Mouse (Mus musculus) neutrophil, adult 5-6 weeks (primary cell): ENCODE measurements at regions not wholly inside any gene's neighbourhood (a gene's known extent, or its start where the extent isn't known, plus 50 kb on each side); places are given as distances from the start of the nearest gene placed in this dataset.

ENCODE experiments used
- ATAC-seq: fragments of 151-379, 151-347 bp; 2 replicates; pipeline ENCODE4 v1.8.0; 2017; ENCODE audit warnings: mild to moderate bottlenecking, moderate TSS enrichment; ENCODE audit not compliant: insufficient number of reproducible peaks, poor library complexity, low FRiP score, severe bottlenecking; ENCODE audit errors: extremely low read depth

DNA sequence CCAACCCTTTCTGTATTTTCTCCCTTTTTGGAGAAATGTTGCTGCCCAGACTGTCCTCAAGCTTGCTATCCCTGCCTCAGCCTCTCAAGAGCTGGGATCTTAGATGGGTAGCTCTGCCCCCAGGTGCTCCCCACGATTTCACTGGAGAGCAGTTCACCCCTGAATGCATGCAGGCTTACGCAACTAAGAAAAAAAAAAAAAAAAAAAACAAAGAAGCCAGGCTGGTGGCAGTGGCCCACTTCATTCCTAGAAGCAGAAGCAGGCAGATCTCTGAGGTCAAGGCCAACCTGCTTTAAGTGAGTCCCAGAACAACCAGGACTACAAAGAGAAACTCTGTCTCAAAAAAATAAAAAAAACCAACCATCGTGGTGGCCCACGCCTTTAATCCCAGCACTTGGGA, 51.2 kb upstream of the Fbxo11 start:
- ATAC-seq: no peak

DNA sequence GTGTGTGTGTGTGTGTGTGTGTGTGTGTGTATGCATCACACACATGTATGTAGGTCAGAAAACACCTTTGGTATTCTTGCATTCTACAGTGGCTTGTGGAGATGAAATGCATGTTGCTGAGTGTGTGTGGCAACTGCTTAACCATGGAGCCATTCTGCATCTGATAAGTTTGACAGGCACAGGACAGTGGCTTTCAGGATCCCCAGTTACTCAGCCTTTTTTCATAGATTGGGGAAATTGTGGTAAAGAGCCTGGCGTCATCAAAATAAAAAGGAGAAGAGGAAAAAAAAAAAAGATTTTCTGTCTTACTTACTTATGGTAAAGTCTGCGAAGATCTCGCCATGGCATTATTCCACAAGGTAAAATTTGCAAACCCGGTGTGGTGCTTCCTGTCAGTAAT, 53.6 kb upstream of the Fbxo11 start:
- peak; percentile 67 for ATAC-seq

DNA sequence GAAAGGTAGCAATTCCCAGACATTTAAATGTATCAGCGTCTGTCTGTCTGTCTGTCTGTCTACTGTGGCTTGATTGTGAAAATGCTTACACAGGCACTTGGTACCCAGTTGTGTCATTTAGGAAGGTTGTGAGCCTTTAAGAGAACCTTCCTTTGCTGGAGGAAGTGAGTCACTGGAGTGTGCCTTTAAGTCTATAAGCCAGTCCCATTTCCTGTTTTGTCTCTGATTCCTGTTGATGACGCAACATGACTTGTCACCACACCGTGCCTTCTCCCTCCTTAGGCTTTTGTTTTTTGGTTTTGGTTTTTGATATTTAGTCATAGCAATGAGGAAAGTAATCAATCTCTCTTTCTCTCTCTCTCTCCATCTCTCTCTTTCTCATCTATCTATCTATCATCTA, 58.6 kb upstream of the Fbxo11 start:
- ATAC-seq: peak; percentile 97

DNA sequence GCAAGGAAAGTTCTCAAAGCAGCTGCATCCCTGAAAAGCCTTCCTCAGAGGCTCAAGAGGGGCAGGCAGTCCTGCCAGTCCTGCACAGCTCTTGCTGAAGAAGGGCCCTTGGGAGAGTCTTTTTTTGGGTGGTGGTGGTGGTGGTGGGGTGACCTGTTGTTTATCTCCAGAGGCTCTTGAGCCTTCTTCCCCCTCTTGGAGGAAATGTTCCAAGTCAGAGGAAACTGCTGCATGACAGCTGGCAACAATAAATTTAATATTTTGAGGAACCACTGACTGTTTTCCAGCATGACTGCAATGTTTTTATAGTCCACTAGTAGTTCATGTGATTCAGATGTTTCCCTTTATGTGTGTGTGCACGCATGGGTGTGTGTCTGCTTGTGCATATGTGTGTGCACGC, 62.0 kb upstream of the Fbxo11 start:
- no peak for ATAC-seq

DNA sequence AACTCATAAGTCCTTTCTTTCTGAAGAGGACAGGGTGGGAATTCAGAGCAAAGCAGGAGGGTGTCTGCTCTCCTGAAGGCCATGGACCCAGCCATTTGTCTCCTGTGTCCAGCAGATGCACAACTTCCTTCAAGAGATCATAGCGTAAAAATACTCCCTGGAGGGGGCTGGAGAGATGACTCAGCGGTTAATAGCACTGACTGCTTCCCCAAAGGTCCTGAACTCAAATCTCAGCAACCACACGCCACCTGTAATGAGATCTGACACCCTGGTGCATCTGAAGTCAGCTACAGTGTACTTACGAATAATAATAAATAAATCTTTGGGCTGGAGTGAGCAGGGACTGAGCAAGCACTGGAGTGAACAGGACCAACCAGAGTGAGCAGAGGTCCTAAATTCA, 66.2 kb upstream of the Fbxo11 start:
- no peak for ATAC-seq

DNA sequence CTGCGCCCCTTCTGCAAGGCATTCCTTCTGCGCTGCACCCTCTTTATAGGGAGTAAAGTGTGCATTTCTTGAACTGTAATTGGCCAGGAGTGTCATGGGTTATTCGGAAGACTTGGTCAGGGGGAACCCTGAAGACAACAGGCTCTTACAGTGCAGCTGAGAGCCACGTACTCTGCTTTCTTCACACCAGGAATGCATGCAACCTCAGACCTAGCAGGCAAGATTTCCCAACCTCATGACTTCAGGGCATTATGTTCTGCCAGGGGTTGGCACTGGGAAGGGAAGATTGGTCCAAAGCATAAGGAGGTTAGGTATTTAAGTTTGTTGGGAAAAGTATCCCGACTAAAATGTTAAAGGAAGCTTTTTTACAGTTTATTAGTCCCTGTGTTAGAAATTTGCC, 66.9 kb upstream of the Fbxo11 start:
- ATAC-seq: no peak

DNA sequence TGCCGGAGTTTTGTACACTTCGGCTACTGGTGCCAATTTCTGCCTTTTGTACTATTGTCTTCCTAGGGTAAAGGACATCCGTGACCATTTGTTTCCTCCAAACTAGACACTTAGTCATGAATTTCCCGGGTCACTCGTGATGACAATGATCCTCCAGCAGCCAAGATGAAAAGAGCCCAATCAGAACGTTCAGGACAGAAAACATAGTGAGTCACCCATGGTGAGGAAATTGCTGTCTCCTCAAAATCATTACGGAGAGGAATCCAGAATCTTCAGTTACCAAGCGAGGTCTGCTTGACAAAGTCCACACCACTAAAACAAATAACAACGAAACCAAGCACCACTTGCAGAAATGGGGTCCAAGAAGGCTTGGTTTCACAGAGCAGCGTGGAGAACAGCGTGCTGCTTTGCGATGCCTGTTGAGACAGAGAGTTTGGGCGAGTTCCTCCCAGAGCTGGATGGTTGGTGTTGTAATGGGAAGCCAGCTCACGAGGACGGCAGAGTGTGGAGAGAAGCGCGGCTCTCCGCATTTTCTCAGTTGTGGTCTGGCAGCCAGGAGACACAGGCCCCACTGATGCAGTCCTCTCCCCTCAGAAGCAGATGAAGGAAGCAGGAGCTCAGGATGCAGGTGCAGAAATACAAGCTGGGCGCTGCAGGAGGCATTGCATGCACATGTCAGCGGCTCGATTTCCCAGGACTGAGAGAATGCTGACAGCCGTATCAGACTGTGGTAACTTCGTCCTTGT, 67.7 kb upstream of the Fbxo11 start:
- peak; percentile 64 for ATAC-seq

DNA sequence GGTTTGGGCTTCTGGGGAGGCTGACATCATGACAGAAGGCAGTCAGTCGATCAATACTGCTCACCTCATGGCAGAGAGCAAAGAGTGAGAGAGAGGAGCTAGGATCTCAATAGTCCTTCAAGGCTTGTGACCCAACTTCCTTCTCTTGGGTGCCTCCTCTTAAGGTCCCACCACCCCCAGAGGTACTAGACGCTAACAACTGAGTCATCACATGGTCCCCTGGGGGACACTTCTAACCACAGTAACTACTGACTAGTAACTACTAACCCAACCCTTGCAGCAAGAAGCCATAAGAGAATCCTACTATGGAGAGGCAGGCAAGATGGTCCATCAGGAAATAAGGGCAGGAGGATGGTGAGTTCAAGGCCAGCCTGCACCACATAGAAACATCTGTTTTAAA, 69.5 kb upstream of the Fbxo11 start:
- ATAC-seq: 0 out of 2 replicates have a peak, but pooled peaks have one; percentile 15

DNA sequence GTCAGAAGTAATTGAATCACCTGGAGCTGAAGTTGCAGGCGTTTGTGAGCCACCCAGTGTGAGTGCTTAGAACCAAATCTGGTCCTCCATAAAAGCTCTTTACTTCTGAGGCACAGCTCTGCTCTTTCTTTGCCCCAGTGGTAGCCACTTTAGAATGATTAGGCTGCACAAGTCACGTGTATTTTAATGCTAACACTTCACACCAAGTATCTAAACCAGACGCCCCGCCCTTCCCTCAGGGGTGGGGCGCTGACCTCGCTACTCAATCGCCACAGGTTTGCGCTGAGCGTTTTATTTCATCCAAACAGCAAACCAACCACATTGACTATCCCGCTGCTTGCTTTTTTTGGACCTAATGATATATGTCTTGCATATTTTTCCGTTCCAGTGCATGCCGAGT, 76.4 kb upstream of the Fbxo11 start:
- no peak for ATAC-seq

DNA sequence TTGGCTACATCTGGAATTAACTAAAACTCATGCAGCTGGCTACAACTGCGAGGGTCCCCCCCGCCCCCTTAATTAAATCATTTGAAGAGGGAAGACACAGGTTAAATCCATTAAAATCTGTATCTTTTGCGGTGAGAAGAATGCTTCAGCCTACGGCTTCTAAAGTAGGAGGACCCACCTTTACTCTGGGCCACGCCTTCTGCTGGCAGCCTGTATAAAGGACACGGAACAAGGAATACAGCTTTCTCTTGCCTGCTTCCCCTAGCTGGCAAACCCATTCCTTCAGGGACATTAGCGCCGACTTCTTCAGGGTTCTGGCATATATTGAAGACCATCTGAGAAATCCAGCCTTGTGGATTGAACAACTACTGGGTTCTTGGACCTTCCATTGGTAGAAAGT, 76.9 kb upstream of the Fbxo11 start:
- ATAC-seq: no peak

DNA sequence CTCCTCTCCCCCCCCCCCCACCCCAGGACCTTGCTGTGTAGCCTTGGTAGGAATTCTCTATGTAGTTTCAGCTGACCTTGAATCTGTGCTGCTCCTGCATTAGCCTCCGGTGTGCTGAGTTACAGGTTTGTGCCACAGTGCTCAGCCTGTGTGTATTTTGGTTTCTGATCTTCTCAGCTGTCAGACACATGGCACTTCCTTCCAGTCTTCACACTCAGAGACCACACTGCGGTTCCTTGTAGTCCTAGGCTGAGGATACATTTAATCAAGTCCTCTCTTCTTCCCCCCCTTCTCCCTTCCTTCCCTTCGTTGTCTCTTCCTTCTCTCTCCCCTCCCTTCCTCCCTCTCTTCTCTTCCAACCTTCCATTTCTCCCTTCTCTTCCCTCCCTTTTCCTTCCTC, 77.7 kb upstream of the Fbxo11 start:
- no peak for ATAC-seq

DNA sequence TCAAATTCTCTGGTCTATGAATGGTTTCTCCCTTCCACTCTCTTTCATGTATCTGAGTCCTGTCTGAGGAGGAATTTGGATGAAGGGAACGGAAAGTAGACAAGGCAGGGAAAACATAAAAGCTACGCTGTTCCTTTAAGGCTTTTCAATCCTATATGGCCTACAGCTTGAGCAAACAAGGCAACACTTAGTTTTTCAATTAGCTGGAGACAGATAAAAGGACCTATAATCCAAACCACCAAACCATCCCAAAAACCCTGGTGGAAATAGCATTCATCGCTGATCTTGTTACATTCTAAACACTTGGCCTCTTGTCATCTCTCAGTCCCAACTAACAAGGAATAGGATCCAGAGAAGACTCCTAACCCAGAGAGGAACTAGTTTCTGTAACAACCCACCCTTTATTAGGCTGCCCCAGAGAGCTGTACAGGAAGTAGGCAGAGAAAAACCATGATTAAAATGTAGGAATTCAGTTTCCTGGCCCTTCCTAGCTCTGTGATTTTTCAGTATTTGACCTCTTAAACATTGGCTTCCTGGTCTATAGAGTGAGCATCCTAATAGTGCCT, 78.4 kb upstream of the Fbxo11 start:
- ATAC-seq: no peak

DNA sequence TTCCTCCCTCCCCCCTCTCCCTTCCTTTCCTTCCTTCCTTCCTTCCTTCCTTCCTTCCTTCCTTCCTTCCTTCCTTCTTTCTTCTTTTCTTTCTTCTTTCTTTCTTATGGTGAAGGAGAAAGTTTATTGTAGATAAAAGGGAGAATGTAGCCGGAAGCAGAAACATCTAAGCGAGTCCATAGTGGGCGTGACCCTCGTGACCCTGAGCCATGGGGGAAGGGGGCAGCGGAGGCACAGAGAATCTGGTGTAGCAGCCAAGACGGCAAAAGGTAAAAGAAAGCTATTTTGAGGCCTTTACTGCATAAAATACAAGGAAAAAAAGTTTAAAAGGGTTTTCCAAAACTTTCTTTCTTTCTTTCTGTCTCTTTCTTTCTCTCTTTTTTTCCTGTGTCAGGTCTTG, 93.5 kb upstream of the Fbxo11 start:
- no peak for ATAC-seq

DNA sequence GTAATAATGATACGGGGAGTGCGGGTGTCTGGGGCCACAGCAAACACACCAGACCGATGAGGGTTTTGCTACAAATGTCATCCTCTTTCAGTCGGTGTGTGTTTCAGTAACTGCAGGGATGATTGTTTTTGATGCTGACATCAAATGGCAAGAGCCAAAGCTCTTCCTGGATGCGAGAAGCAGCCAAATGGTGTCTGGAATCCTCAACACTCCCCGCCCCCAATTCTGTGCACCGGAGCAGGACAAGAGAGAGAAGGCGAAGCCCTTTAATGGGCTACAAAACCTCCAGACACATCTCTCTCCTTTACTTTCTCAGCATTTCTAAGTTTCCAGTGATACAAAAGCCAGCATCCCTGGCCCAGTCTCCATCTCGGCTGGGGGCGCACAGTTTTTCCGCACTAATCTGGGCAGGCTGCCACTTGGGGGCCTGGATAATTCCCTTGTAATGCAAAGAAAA, 94.1 kb upstream of the Fbxo11 start:
- no peak for ATAC-seq

DNA sequence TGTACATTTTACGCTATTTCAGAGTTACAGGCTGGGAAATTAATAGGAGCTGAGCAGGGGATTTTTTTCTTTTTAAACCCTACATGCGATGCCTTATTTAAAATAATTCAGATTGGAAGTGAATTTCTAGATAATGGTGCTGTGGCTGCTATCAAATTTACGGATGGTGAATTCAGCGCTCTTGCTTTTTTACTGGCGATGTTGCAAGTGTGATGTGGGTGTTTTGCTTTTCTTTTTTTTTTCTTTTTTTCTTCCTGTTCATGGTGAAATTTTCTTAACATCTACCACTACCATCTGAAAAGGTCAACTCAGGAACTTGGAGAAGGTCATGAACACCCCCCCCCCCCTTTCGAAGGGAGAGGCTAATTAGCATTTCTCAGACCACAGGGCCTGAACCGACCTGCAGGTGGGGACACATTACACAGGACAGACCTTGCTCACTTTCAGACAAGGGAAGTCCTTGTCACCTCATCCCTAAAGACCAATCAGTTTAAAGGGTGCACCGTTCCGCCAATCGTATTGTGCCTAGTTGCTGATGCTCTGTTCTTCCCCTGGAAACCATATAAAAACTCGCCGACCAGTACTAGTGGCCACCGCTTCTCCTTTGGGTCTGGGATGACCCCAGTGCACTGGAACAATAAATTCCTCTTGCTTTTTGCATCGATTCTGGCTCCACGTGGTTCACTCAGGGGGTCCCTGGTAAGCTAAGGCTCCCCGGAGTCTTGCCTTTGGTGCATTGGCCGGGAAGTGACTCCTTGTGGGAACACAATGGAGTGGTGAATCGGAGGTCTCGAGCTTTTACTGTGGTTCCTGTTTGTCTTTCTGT, 95.0 kb upstream of the Fbxo11 start:
- no peak for ATAC-seq

DNA sequence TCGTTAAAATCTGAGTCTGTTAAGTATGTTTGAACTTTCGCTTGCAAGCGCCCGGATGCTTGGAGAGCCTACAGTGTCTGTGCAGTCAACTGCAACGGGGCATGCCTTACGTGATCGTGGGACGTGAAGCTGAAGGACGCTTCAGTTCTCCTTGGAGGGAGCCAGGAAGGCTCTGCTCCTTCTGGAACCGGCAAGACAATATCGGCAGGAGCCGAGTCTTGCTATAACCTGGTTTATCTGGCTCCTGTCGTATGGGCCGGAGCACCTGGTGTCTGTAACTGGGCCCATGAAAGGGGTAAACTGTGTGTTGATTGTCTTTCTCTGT, 95.5 kb upstream of the Fbxo11 start:
- ATAC-seq: no peak

DNA sequence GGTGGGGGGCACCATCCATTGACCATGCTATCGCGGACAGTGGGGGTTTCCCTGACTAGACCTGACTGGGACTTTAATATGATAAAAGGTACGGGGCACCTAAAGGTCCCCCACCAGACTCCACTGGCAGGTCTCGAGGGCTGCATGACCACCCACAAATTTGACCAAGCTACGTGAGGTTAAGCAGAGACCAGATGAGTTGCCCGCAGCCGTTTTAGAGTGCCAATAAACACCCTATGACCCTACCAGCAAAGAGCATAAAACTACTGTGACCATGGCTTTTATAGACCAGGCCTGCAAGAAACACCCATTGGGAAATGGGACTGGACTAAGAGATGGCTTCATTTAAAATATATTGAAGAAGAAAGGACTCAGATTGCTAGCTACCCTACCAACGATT, 96.7 kb upstream of the Fbxo11 start:
- ATAC-seq: no peak

DNA sequence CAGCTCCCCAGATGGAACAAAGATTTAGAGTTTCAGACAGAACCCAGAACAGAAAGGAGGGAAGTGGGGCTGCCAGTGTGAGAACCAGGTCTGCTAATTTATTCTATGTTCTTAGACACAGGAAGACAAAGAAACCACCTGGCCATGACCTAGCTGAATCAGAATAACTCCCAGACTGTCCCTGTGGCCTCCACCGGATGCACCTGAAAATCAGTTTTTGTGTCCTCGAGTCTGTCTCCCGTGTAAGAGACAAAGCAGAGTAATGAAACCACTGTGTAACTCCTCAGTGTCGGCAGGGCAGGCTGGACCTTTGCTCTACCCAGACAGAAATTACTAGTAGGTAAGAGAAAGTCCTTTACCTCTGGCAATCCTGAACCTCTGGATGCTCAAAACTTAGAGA, 99.7 kb upstream of the Fbxo11 start:
- ATAC-seq: peak; percentile 47; the same call in 1 of the 2 replicates

DNA sequence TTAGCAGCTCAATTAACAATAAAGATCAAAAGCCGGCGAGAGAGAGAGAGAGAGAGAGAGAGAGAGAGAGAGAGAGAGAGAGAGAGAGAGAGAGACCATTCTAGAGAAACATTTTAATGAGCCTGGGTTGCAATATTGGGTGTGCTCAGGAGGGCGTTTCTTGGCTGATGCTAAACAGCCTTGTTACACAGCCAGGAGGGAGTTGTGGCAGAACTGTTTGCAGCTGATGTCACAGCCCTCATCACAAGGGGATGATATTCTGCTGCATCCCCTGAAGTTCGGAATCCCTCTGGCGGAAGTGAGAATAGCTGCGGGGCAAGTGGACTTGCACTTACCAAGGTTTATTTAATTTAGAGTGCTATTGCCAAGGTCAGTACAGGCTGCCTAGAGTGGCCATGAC, 100.7 kb upstream of the Fbxo11 start:
- no peak for ATAC-seq
